Mouse (Mus musculus): ENCODE measurements around the gene Chid1.

GRCm38 (mm10) chr7:141472226-141472625 lies 67.4 kb downstream of the Chid1 start:
- no peak for TF ChIP-seq CTCF (IDR thresholded peaks at IDR 0.05; ENCODE audit: extremely low read depth, insufficient read length, insufficient replicate concordance, low read depth, low read length)
- no peak for TF ChIP-seq POLR2A (IDR thresholded peaks at IDR 0.05; ENCODE audit: low read depth, low read length)
